Mouse (Mus musculus): ENCODE measurements at regions not wholly inside any gene's neighbourhood (a gene's known extent, or its start where the extent isn't known, plus 50 kb on each side); places are given as distances from the start of the nearest gene placed in this dataset.

DNA sequence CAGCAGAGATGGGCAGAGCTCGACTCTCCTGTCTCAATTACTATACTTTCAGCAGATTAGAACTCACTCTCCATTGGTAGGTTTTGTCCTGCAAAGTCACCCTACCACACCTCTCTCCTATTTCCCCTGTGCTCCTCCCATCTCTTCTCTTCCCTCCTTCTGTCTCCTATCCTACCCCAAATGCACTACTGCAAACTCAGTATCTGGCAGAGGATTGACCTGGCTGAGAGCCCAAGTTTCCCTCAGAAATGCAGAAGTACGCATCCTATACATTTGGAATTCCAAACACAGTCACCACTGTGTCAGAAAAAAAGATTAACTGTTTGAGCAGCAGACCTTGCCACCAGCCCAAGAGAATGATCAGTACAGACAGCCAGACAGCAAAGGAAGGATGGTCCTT, 163.4 kb downstream of the Rpl10-ps3 start:
- TF ChIP-seq POLR2A (IDR thresholded peaks at IDR 0.05; ENCODE audit: borderline replicate concordance, extremely low read depth, insufficient read depth, insufficient read length, poor library complexity, severe bottlenecking) = no peak
- no peak for TF ChIP-seq CTCF (IDR thresholded peaks at IDR 0.05; ENCODE audit: borderline replicate concordance, extremely low read depth, insufficient read depth, insufficient read length)

All from brain, embryonic 14.5 days (tissue).